Mouse (Mus musculus): ENCODE results near the gene Cd93. TPM values are rescaled to one million over a fixed set of nuclear protein-coding genes. Genes with fewer than 3 reads are reported as not detected.

The Cd93 gene
- 0.06 TPM for polyA plus RNA-seq (2017; shearing (Covaris generic))

DNA sequence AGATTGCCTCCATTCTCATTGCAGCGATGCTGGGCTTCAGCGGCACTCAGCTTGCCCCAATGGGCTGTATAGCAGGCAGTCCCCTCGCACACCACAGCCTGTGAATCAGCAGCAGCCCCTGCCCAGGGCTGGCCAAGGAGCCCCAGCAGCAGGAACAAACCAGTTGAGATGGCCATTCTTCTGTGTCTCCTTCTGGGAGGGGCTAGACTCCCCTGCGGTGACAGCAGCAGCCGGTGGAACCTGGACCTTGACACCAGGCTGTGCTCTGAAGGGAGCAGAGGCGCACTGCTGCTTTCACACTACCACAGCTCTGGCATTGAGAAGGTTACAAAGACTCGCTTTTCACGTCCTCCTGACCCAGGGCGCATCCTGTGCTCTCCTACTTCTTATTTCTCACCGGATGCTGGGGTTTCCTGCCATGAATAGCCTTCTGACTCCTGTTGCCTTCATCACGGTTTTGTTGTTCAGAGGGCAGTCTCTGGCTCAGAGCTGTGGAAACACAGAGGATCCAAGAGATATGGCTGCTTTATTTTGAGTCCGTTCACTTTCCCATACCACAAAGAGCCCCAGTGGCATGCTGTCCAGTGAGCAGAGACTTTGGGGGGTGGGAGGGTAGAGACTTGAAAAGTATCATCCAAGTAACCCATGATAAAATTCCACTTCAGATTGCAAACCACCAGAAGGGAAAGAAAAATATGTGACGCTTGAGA, at the start of gene Cd93:
Gene Cd93, minus strand, starts transcription at position 315 of the 710 bp plus-strand sequence.

DNA sequence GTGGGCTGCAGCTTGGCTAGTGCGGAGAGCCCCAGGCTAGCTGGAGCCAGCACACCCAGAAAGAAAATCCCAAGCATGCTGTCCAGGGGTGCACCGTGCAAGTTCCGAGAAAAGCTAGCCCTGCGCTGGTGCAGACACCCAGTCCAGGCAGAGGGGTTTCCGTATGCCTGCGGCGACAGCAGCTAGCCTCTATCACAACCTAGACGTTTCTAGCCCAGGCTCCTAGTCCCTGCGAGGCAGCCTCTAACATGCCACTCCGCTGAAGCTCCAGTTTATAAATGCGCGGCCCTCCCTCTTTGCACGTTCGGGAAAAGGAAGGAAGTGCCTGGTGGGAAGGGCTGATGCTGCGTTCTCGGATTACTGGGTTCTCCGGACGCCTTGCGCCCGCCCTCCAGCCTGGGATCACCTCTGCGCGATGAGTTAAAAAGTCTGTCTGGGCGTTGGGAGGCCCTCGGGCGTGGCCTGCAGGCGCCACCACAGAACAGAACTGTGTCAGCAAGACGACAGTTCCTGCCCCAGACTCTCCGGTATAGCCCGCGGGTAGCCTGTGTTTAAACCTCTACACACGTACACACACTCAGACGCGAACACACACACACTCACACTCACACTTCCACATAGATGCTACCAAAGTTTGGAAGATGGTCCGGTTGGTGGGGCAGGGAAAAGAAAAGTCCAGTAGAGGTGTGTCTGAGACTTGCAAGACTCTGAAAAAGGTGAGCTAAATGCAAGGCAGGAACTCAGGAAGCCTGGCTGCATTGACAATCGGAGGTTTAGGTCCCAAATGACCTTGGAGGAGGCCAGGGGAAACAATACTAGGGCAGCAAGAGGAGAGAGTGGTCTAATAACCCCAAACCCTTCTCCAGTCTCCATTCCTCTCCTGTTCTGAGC, 35.2 kb downstream of the Cd93 start, which contains the start of gene Thbd:
Gene Thbd, minus strand, starts transcription at position 319 of the 891 bp plus-strand sequence.

DNA sequence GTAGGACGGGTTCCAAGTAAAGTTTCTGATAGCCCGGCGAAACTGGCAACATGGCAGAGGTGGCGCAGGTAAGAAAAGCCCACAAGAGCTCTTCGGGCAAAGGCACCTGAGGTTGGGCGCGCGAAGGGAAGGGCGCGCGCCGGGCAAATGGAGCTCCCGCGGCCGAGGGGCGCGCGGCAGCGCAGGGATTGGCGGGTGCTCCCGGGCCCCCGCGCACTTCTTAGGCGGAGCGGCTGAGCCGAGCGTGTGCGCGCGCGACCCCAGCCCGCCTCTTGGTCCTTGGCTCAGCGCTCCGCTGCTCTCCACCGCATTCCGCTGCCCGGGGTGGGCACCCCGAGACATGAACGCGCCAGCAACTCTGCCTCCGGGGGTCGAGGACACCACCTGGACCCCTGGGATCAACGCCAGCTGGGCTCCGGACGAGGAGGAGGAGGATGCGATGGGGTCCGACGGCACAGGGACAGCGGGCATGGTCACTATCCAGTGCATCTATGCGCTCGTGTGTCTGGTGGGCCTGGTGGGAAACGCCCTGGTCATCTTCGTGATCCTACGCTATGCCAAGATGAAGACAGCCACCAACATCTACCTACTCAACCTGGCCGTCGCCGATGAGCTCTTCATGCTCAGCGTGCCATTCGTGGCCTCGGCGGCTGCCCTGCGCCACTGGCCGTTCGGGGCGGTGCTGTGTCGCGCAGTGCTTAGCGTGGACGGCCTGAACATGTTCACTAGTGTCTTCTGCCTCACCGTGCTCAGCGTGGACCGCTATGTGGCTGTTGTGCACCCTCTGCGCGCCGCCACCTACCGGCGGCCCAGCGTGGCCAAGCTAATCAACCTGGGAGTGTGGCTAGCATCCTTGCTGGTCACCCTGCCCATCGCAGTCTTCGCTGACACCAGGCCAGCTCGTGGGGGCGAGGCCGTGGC, 48.0 kb downstream of the Cd93 start, which contains the start of gene Sstr4:
Gene Sstr4, plus strand, starts transcription at position 214 of the 921 bp plus-strand sequence.

Other genes starting within 250 kb of the Cd93 start
- not detected for gene Sstr4, start 48.2 kb downstream of the Cd93 start, polyA plus RNA-seq (2017; shearing (Covaris generic))
- not detected for gene Thbd, start 35.4 kb downstream of the Cd93 start, polyA plus RNA-seq (2017; shearing (Covaris generic))
- gene Nxt1, start 229.0 kb upstream of the Cd93 start, polyA plus RNA-seq (2017; shearing (Covaris generic)) = 69.5 TPM
- 22.5 TPM for gene Gzf1, start 237.5 kb upstream of the Cd93 start, polyA plus RNA-seq (2017; shearing (Covaris generic))

All from inflammation-experienced regulatory T-cells, adult 16 weeks (primary cell).